Mouse (Mus musculus) A20 (cell line): ENCODE results near the gene Rbm15.

Source experiments
- DNase-seq: peaks from one replicate; pipeline ENCODE4 v3.0.0-alpha.2; 2011; ENCODE audit warnings: low read depth, low spot score

The Rbm15 gene

GRCm38 (mm10) chr3:107333381-107334201 lies at the start of gene Rbm15:
Gene Rbm15, minus strand, starts transcription at chr3:107333673.
- DNase-seq = peak; percentile 99

GRCm38 (mm10) chr3:107379422-107379821 lies 45.9 kb upstream of the Rbm15 start:
- DNase-seq = peak; percentile 45

DNA sequence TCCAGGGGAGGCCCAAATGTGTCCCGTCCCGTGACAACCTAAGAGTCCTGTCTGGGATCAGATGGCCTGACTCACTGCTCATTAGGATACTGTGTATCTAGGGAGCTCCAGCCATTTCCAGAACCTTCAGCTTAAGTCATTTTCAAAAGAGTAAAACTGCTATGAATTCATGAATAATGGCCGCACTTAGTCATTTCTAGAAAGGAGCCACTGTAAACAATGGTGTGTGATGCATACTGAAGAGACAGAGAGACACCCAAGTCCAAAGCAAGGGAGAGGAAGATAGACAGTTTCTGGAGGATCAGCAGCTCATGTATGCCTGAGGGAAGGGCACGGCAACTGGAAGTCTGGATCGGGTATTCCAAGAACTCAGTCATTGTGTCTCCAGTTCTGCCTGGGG lies 45.2 kb upstream of the Rbm15 start:
- no peak for DNase-seq

DNA sequence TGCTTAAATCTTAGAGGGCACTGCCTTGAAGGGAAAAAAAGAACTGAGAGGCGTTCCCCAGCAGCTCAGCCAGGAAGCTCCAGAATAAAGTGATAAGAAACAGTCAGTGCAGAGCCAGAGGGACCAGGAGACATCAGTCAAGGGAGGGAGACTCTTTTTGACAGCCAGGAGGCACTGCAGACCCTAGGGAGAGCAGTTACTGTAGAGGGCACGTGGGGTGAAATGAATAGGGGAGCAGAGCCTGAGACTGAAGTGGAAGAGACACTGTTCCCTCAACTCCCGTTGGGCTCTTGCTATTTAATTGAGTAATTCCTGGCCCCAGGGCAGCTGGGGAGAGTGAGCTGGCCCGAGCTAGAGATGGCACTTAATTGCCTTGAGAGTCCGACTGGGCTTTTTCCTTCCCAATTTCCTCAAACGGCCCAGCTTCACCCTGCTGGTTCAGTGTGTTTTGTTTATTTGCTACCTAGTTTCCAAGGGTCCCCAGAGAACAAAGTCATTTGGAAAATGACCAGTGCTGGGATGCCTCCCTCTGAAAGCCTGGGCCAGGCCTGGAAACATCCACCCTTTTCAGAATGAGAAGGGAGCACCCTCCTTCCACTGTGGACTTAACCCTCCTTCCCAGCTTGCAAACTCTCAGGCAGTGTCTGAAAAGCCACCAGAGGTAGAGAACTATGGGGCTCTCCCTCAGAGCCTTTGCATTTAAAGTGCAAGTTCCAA lies 41.6 kb upstream of the Rbm15 start:
- no peak for DNase-seq

GRCm38 (mm10) chr3:107369156-107369555 lies 35.7 kb upstream of the Rbm15 start:
- DNase-seq = no peak

DNA sequence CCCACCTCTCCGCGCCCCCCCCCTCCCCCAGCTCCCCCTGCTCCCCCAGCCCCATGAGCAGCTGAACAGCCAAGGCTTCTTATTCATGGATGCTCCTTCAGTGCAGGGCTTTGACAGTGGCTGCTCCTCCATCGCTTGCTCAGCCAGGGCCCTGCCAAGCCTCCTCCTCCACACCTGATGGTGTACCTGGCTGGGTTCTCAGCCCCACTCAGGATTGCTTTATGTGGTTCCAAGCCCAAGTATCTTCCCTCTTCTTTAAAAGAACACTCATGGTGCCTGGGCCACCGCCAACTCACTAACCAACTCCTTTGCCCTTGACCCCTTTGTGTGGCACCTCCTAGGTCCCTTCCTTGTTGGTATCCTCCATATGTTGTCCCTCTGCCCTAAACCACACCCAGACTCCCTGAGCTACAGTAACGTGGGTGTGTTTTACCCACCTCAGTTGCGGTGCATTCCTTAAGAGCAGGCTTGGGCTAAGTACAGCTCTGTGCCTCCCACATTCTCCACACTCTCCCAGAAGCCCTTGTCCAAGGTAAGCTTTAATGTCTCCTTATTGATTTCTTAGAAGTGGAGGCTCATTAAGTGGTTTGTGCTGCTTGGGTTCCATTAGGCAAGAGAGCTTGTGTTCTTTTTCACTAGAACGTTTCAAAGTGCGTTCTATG lies 34.6 kb upstream of the Rbm15 start:
- DNase-seq = no peak

DNA sequence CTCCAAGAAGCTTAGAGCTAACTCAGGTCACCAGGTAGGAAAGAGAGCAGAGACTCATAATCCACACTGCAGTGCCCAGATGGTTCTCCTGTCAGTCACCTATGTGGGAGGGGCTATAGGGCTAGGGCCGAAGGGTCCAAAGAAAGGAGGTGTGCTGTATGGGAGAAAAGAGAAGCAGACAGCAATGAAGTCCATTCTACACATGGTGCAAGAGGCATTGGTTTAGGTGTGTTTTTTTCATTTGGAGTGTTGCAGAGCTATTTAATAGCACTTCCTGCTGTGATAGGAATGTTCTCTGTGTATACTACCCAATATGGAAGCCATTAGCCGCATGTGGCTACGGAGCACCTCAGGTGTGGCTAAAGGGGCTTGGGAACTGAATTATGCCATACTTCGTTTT lies 31.9 kb upstream of the Rbm15 start:
- DNase-seq = no peak

DNA sequence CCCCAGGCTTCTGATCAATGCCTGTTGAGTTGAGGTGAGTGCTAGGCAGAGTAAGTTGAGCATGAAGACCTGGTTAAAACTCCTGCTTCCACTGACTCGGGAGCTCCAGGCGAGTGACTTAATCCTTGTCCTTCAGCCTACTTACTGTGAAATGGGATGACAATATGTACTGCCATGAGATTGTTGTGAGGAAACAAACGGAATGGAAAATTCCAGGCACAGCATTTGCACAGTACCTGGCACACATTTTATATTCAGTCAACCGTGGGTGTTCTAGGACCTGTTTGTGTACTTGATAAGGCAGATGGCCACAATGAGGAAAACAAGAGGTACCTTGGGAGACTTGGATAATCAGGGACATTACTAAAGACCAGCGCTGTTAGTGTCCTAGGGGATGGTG lies 29.9 kb upstream of the Rbm15 start:
- no peak for DNase-seq

DNA sequence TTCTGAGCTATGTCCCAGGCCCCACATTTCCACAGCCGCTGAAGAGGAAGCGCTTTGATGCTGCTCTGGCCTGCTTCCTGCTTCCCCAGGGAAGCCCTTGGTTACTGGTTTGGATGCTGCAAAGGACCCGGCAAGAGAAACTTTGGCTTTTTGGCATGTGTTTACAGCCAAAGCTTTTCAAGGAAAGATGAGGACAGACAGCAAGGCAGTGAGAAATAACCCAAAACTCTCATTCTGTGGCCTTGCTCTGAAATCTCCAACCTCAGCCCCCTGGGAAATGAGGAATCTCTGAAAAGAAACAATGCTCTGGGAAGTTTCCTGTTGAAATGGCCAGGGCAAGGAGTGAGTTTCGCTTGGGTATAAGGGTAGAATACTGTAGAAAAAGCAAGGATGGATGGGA lies 26.9 kb upstream of the Rbm15 start:
- no peak for DNase-seq

DNA sequence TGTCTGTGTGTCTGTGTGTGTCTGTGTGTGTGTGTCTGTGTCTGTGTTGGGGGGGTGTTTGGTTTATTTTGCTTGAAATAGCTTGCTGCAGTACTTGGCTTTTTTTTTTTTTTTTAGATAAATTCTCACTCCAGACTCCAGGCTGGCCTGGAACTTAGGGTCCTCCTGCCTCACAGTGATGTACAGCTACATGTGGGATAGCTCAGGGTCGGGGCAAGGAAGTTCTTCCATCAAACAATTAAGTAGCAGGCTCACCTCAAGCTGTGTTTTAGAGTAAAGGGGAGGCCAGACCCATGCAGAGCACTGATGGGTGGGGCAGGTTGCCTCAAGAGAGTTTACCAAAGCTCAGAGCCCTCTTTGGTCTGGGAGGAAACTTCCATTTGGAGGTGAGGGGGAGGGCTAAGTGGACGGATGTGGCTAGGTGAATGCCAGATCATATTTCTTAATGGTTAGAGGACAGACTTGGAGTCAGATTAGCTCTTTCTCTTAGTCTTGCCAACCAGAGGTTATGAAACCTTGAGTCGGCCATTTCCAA lies 24.3 kb upstream of the Rbm15 start:
- no peak for DNase-seq

DNA sequence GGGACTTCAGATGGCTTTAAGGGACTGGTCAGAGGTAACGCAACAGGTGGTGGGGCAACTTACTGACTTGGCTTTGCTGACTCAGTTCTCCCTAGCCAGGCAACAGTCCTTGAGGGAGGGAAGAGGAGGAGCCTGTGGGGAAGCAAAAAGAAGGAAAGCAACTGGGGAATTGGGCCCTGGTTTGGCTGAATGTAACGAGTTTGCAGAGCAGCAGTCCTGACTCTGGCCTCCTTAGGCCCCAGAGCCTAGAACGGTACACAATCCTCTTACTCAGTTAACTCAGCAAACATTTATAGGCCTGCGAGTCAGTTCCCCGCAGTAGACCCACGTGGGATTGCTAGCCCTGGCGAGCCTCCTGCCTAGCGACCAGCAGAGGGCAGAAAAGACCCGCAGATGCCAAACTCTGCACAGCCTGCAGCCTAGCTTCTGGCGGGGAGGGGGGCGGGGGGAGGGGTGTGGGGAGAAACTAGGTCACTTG lies 23.5 kb upstream of the Rbm15 start:
- DNase-seq = peak; percentile 65

DNA sequence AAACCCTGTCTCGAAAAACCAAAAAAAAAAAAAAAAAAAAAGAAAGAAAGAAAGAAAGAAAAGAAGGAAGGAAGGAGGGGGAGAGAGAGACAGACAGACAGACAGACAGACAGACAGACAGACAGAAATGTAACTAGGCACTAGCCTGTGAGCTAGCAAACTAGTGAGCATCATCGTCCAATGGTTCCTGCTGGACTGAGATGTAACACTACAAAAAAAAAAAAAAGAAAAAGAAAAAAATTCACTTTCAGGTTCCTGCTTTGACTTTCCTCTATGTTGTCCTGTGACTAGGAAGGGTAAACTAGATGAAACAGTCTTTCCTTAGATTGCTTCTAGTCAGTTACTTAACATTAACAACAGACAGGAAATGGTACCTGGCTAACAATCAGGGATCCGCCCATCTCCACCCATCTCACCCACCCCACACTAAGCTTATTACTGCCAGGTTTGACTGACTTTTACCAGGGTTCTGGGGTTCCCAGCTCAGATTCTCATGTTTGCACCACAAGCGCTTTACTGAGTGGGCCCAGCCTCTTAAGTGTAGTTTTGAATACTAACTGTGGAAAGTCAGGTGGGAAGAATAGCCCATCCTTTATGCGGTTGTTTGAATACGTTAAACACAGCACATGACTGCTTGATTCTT lies 22.3 kb upstream of the Rbm15 start:
- DNase-seq = no peak

DNA sequence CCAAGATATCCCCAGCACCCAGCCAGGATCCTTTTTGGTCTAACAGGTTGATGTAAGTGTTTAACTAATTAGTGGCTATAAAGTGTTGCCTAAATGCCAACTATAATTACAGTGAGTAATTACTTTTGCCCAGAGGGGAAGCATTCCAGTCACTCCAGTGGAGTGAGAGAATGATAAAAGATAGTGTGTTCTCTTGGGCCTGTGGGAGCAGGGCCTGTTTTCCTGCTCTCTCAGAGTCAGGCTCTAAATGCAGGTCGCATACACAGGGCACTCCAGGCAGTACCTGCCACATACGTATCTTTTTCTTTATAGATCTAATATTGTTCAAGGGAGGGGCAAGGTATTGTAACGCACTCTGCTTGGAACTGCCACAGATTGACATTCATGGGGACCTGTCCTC lies 18.2 kb upstream of the Rbm15 start:
- no peak for DNase-seq

DNA sequence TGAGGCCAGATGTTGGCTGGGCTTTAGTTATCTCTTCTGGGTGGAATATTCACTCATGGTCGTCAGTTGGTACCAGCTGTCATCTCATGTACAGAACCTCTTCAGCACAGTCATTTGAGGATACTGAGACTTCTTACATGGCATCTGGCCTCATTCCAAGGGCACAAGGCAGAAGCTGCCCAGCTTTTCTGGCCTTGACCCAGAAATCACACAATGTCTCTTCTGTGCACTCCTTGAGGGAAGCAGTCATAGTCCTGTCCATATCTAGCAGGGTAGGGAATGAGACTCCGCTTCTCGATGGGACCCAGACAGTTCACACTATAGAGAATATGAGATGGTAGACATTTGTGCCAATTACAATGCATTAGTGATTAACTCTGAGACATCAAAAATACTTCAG lies 15.5 kb upstream of the Rbm15 start:
- DNase-seq = no peak

GRCm38 (mm10) chr3:107345033-107345725 lies 11.7 kb upstream of the Rbm15 start:
- no peak for DNase-seq

GRCm38 (mm10) chr3:107343971-107344370 lies 10.5 kb upstream of the Rbm15 start:
- no peak for DNase-seq

- DNase-seq = no peak
Observed at GRCm38 (mm10) chr3:107334202-107334934, 895 bp upstream of the Rbm15 start.

DNA sequence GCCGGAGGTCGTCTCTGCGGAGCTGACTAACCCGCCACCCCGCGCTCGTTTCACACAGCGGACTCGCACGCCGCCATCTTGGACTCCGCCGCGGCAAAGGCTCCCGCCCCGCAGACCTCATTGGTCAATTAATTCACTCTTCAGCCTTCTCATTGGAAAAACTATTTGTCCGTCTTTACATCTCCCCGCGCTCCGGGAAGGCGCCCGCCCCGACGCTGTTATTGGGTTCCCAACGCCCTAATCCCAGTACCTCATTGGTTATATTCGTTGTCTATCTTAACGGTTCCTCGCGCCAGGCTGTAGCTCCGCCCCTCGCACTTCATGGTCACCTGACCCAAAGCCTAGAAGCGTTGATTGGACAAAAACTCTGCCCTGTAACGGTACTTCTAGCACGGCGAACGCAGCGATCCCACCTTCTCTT lies 503 bp downstream of the Rbm15 start:
- DNase-seq = peak; percentile 99

DNA sequence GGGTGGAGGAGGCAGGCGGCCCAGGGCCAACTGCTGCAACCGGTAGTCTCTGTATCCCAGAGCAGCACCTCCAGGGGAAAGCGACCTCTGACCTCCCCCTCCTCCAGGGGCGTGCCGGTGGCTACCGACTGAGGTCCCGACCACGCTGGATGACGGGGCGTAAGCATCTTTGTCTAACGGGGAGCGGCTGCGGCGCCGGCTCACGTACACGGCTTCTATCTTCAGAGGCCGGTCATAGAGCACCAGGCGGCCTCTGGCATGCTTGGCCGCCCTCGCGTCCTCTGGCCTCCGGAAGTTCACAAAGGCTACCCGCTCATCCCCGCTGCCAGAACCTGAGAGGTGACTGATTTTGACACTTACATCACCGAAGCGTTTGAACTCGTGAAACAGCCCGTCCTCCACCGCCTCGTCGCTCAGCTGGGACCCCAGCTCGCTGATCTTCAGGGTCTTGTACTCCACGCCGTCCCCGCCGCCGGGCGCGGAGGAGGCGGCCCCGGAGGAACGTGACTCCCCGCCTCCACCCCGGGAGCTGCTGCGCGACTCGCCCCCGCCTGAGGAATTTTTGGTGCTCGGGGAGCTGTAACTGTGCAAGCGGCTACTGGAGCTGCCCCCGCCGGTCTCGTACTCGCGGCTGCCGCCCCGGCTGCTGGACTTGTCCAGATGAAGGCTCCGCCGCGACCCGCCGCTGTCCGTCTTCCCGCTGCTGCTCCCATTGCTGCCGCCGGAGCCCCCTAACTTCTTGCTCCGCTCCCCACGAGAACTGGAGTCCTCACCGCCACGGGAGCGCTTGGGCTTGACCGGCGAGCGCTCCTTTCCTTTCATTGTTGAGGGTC lies 1.1 kb downstream of the Rbm15 start:
- DNase-seq = peak; percentile 62
